Mouse (Mus musculus): Measurements from ENCODE around the gene Rabgap1l.
A peak's percentile ranks its signal among the peaks of the same experiment; 100 is the strongest.

Gene Rabgap1l

GRCm38 (mm10) chr1:160594576-160594975 lies 198.4 kb downstream of the Rabgap1l start:
- DNase-seq (ENCODE audit: low spot score) = no peak

GRCm38 (mm10) chr1:160594066-160594465 lies 198.9 kb downstream of the Rabgap1l start:
- DNase-seq (ENCODE audit: low spot score) = no peak

GRCm38 (mm10) chr1:160588911-160589590 lies 204.0 kb downstream of the Rabgap1l start:
- DNase-seq (ENCODE audit: low spot score) = no peak

- no peak for DNase-seq (ENCODE audit: low spot score)
Measured at GRCm38 (mm10) chr1:160579309-160580233, 213.4 kb downstream of the Rabgap1l start.

GRCm38 (mm10) chr1:160576124-160576523 lies 216.9 kb downstream of the Rabgap1l start:
- no peak for DNase-seq (ENCODE audit: low spot score)

- DNase-seq (ENCODE audit: low spot score) = no peak
Measured at GRCm38 (mm10) chr1:160574039-160574438, 219.0 kb downstream of the Rabgap1l start.

GRCm38 (mm10) chr1:160566458-160566857 lies 226.6 kb downstream of the Rabgap1l start:
- DNase-seq (ENCODE audit: low spot score) = no peak

GRCm38 (mm10) chr1:160561381-160561780 lies 231.6 kb downstream of the Rabgap1l start:
- peak; percentile 82 for DNase-seq (ENCODE audit: low spot score)

GRCm38 (mm10) chr1:160550636-160551035 lies 242.4 kb downstream of the Rabgap1l start:
- no peak for DNase-seq (ENCODE audit: low spot score)

- DNase-seq (ENCODE audit: low spot score) = peak; percentile 34
Measured at GRCm38 (mm10) chr1:160547934-160548876, 244.8 kb downstream of the Rabgap1l start.

- no peak for DNase-seq (ENCODE audit: low spot score)
Measured at GRCm38 (mm10) chr1:160535649-160536048, 257.4 kb downstream of the Rabgap1l start.

GRCm38 (mm10) chr1:160534571-160535335 lies 258.3 kb downstream of the Rabgap1l start:
- DNase-seq (ENCODE audit: low spot score) = no peak

GRCm38 (mm10) chr1:160533209-160533820 lies 259.7 kb downstream of the Rabgap1l start:
- no peak for DNase-seq (ENCODE audit: low spot score)

GRCm38 (mm10) chr1:160531402-160531801 lies 261.6 kb downstream of the Rabgap1l start:
- no peak for DNase-seq (ENCODE audit: low spot score)

- no peak for DNase-seq (ENCODE audit: low spot score)
Measured at GRCm38 (mm10) chr1:160521918-160522317, 271.1 kb downstream of the Rabgap1l start.

GRCm38 (mm10) chr1:160520665-160521064 lies 272.3 kb downstream of the Rabgap1l start:
- DNase-seq (ENCODE audit: low spot score) = peak; percentile 52

GRCm38 (mm10) chr1:160519896-160520465 lies 273.0 kb downstream of the Rabgap1l start:
- DNase-seq (ENCODE audit: low spot score) = peak; percentile 46

- DNase-seq (ENCODE audit: low spot score) = no peak
Measured at GRCm38 (mm10) chr1:160518552-160518951, 274.5 kb downstream of the Rabgap1l start.

- no peak for DNase-seq (ENCODE audit: low spot score)
Measured at GRCm38 (mm10) chr1:160507766-160508165, 285.2 kb downstream of the Rabgap1l start.

- DNase-seq (ENCODE audit: low spot score) = no peak
Measured at GRCm38 (mm10) chr1:160496906-160497577, 296.0 kb downstream of the Rabgap1l start.
